Mouse (Mus musculus) adrenal gland (tissue): Measurements from ENCODE around the gene Commd7.

ENCODE experiments used
- intact Hi-C: fragments of 180-260 bp; cut with DNase I; formaldehyde crosslinking; loops from one replicate; pipeline ENCODE4 v1.15.1; 2025

Gene Commd7

GRCm38 (mm10) chr2:153630950-153631349 is 1.6 kb downstream of the Commd7 start:
- intact Hi-C loops = no loop called here

GRCm38 (mm10) chr2:153622449-153622848 is 10.1 kb downstream of the Commd7 start:
- intact Hi-C loops = no loop called here

- intact Hi-C loops = no loop called here
These were observed 13.7 kb downstream of the Commd7 start for GRCm38 (mm10) chr2:153618889-153619288.

GRCm38 (mm10) chr2:153618439-153618838 is 14.1 kb downstream of the Commd7 start:
- intact Hi-C loops = no loop called here

- intact Hi-C loops = no loop called here
These were observed 15.7 kb downstream of the Commd7 start for GRCm38 (mm10) chr2:153616893-153617292.

GRCm38 (mm10) chr2:153612594-153613281 is 19.8 kb downstream of the Commd7 start:
- intact Hi-C loops = no loop called here

GRCm38 (mm10) chr2:153611743-153612142 is 20.8 kb downstream of the Commd7 start:
- intact Hi-C loops = no loop called here

GRCm38 (mm10) chr2:153611241-153611630 is 21.3 kb downstream of the Commd7 start:
- intact Hi-C loops = no loop called here

GRCm38 (mm10) chr2:153610426-153611240 is 21.9 kb downstream of the Commd7 start:
- intact Hi-C loops = no loop called here

- intact Hi-C loops = no loop called here
These were observed 23.0 kb downstream of the Commd7 start for GRCm38 (mm10) chr2:153609548-153609947.

- intact Hi-C loops = no loop called here
These were observed 23.5 kb downstream of the Commd7 start for GRCm38 (mm10) chr2:153609058-153609457.

GRCm38 (mm10) chr2:153607870-153608515 is 24.6 kb downstream of the Commd7 start:
- intact Hi-C loops = no loop called here

- intact Hi-C loops = no loop called here
These were observed 26.2 kb downstream of the Commd7 start for GRCm38 (mm10) chr2:153606421-153606820.

GRCm38 (mm10) chr2:153603724-153604123 is 28.9 kb downstream of the Commd7 start:
- intact Hi-C loops = no loop called here

- intact Hi-C loops = no loop called here
These were observed 31.6 kb downstream of the Commd7 start for GRCm38 (mm10) chr2:153600667-153601648.

GRCm38 (mm10) chr2:153600021-153600666 is 32.4 kb downstream of the Commd7 start:
- intact Hi-C loops = no loop called here

GRCm38 (mm10) chr2:153597626-153598025 is 35.0 kb downstream of the Commd7 start:
- intact Hi-C loops = no loop called here

- intact Hi-C loops = no loop called here
These were observed 35.6 kb downstream of the Commd7 start for GRCm38 (mm10) chr2:153597014-153597413.

- intact Hi-C loops = no loop called here
These were observed 37.6 kb downstream of the Commd7 start for GRCm38 (mm10) chr2:153594998-153595397.

- intact Hi-C loops = no loop called here
These were observed 39.4 kb downstream of the Commd7 start for GRCm38 (mm10) chr2:153593186-153593585.
